Mouse (Mus musculus): ENCODE measurements around the gene 2210011C24Rik.

DNA sequence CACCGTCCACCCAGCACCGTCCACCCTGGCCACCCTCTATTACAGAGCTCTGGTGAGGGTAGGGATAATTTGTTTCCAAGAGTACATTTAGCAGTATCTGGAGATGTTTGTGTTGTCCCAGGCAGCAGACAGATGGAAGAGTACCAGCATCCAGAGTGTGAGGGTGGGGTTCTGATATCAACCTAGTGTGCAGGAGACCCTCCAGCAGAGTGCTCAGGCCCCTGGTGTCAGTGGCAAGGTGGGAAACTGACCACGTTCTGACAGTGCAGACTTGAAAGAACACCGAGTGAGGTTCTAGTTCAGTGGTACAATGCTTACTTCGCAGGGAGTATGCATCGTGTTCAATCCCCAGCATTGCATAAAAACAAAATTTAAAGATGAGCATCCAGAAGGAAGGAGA, 40.3 kb downstream of the 2210011C24Rik start:
- TF ChIP-seq MYOD1 (IDR thresholded peaks at IDR 0.05; ENCODE audit: control insufficient read depth in 1 of 3, insufficient read length in 2 of 3, low read depth in 2 of 3) (no peak), POLR2A (IDR thresholded peaks at IDR 0.05; ENCODE audit: insufficient read length, low read depth) (no peak), TCF3 (IDR thresholded peaks at IDR 0.05; ENCODE audit: insufficient read length, low read depth) (no peak), CEBPB (IDR thresholded peaks at IDR 0.05; ENCODE audit: insufficient read depth, poor library complexity, severe bottlenecking) (no peak), USF1 (IDR thresholded peaks at IDR 0.05; ENCODE audit: low read depth) (no peak)
